Mouse (Mus musculus) gastrocnemius, postnatal 14 days (tissue): Measurements from ENCODE around the gene Mdm1. TPM values are rescaled to one million over a fixed set of nuclear protein-coding genes. Genes with fewer than 3 reads are reported as not detected.

Source experiments
- DNase-seq: peaks from one replicate; pipeline ENCODE4 v3.0.0; 2021; ENCODE audit warnings: mixed read lengths
- intact Hi-C: fragments of 180-260 bp; cut with DNase I; formaldehyde crosslinking; loops from one replicate; pipeline ENCODE4 v1.15.1; 2025; ENCODE audit warnings: low total_unique reads
- total RNA-seq, 2 experiments: library from RNA; stranded (reverse); gene quantifications; 2 replicates each; pipeline ENCODE4 v1.2.3; 2021

Gene Mdm1
- total RNA-seq, 2 experiments from 2014 or later = 1.9 to 2.8 TPM

DNA sequence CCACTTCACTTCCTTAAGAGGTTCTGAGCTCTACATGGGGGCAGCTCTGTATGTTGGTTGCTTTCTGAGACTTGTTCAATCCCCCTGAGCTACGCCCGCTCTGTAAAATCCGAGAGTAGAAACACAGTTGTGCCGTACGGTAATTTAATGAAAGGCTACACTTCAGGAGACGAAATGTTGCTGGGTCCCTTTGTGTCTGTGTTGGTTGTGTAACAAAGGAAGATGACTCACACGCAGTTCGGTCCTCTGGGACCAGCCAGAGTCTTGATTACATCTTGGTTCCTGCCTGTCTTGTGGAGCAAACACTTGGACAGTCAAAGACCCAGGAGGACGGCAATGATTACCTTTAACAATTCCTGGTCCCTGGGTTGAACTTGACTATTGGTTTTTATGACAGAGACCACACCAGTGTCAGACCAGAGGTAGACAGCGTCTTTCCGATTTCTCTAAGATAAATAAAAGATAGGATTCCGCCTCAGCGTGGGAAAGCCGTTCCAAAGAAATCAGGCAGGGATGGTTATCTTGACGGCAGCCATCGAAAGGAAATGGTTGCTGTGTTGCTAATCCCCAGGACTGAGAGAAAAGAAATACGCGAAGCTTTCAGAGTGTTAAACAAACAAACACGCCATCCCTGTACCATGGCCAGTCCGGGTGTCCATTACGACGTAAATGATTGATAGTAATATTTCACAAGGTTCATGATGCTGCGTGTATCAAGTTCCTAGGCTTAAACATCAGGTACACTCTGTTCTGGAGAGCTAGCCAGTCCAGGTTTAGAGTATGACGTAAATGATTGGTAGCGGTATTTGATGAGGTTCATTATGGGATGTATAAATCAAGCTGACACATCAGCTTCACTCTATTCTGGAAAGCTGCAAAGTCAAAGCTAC lies 20.3 kb upstream of the Mdm1 start:
- peak; percentile 36 for DNase-seq
- intact Hi-C loops = no loop called here

DNA sequence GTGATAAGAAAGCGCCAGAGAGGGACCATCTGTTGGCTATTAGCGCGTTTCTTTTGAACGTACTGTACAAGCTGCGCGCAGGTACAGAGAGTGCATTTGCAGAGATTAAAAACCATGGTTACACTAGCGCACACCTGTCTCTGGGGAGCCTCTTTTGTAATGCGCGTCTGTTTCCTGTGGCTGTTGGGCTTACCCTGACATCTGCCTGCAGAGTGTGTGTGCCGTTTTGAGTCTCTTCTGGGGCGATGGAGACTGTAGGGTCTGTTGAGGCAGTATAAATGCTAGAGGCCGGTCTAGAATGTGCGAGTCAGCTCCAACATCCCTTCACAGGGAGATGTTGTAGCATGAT lies 19.7 kb upstream of the Mdm1 start:
- intact Hi-C loops = no loop called here
- DNase-seq = no peak

DNA sequence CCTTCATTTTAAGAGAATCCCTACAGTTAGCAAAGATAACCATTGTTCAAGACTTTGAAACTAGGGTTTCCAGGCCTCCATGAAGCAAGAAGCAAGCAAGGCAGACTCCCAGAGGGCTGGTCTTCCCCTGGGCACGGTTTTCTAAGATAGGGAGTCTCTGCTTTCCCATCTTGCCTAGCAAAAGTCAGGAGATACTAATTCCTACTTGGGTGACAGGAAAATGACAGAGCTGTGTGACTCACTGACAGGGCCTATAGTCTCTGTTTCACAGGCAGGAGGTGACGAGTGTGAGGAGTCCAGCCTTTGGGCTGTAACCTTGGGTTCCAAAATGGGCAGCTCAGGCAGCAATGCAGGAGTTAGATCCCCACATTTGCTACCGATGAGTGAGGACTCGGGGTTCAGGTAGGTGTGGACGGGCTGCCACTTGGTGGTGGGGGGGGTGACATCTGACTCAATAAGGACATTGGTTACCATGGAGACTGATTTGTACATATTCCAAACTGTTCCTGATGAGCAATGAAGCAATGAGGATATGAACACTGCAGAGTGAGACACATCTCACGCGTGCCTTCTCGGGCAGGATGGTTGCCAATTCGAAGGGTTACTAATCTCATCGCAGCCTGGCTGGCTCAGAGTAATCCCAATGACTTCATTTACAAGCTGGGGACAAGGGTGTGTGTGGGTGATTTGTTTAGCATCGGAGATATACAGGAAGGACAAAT lies 19.0 kb upstream of the Mdm1 start:
- intact Hi-C loops = no loop called here
- DNase-seq = no peak

DNA sequence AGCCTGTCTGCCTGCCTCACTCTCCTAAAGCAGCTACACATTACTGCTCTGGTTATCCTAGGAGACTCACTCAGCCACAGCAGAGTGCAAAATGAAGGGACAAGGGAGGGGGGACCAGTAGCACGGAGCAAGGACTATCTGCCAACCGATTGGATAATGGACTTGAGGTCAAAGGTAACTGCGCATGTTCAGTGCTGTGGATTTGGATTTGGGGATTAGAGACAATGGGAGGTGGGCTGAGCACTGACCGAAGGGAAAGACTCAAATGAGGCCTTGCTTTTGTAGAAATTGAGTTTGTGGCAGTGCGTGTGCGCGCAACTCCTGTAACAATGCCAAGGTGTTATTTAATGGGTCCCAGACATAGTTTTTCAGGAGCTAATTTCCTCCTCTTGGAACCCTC lies 16.4 kb upstream of the Mdm1 start:
- no peak for DNase-seq
- intact Hi-C loops = no loop called here

DNA sequence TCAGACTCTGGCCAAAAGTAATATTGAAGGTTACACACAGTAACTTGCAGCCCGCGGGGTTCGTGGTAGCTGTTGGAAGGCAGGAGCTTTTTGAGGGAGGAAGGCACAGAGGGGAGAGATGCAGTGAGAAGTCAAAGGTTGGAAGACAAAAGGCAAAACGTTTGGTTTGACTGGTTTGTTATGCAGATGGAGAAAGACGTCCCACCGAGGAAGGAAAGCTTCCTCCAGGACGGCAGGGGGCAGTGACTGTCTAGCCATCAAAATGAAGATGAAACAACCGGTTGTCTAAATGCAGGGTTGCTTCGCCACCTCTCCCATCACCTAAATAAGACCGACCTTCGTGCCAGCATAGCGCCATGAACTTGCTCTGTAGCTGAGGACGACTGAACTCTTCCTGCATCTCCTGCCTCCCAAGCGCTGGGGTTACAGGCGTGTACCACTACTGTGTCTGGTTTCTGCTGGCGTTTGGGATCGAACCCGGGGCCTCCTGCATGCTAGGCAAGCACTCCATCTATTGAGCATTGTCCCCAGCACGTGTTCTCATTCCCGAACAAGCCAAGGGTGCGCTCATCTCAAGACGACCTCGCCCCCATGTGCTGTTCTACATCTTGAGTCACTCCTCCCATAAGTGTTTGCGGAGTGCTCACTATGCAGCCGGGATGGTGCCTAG lies 15.7 kb upstream of the Mdm1 start:
- no peak for DNase-seq
- intact Hi-C loops = no loop called here

DNA sequence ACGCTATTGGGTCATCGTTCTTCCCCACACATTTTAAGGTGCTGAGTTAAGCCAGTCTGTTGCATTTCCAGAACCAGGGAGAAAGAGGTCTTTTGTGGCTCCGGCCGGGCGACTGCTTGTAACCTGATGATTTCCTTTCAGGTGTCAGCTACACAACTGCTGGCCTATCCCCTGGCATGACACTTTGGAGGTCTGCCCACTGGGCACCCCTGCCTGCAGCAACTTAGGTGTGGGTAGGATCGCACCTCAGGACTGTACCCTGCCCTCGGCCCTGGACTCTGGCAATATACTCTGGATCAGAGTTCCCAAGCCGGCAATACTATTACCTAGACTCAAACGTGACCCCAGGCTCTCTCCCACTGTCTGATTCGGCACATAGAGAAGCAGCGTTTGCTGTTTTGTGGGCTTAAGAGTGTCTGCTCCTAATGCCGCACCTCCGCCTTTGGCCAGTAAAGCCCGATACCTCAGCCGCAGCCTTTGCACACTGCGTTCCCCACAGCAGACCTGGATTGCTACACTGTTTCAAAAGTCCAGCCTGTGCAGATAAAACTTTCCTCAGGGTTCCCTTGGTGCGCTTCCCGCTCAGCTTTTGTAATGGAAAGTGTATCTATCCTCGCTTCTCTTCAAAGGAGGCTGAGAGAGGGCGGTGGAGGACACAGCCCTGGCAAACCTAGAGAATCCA lies 12.5 kb upstream of the Mdm1 start:
- DNase-seq = no peak
- intact Hi-C loops = no loop called here

DNA sequence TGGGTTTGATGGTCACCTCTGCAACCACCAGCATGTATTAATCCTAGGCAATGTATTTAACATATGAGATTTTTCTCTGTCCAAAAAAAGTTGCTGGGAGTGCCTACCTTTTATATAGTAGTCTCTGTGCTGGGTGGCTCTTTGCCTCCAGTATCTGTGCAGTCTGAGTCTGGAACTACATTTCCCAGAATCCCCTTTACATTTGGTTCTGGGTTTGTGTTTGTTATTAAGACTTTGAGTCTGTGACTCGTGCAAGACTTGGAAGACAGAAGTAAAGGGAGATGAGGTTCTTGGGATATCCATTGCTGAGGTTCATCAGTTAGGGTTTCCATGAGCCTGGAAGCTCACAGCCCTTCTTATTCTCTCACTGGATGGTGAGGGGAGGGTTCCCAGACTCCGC lies 11.6 kb upstream of the Mdm1 start:
- DNase-seq = no peak
- intact Hi-C loops = no loop called here

DNA sequence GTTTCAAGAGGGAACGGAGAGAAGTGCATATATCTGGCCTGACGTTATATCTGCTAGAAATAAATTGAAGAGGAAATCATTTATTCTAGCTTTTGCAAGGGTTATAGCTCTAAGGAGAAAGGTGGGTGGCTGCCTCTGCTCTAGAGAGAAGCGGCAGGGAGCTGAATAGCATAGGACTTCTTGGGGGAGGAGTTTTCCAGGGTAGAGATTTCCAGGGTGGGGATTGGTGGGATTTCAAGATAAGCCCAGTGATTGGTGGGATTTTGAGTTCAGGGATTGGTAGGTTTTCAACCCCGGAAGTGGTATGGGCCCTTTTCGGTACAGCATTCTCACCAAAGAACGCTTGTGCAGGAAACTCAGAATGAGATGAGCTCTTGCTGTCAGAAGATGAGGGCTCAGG lies 8.6 kb upstream of the Mdm1 start:
- no peak for DNase-seq
- intact Hi-C loops = no loop called here

DNA sequence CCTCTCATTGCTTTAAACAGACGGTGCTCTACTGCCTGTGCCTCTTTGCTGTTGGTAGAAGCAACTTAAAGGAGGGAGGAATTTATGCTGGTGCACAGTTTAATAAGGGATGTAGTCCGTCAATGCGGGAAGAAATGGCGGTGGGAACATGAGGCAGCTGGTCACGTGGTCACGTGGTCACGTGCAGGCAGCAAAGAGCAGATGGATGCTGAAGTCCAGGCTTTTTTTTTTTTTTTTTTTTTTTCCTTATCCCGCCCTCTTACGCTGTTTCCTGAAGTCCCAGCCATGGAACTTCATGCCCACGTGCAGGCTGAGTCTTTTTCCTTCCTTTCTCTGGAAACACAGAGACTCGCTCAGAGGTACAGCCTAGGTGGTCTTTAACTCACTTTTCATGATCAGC lies 3.1 kb upstream of the Mdm1 start:
- intact Hi-C loops = no loop called here
- DNase-seq = no peak

DNA sequence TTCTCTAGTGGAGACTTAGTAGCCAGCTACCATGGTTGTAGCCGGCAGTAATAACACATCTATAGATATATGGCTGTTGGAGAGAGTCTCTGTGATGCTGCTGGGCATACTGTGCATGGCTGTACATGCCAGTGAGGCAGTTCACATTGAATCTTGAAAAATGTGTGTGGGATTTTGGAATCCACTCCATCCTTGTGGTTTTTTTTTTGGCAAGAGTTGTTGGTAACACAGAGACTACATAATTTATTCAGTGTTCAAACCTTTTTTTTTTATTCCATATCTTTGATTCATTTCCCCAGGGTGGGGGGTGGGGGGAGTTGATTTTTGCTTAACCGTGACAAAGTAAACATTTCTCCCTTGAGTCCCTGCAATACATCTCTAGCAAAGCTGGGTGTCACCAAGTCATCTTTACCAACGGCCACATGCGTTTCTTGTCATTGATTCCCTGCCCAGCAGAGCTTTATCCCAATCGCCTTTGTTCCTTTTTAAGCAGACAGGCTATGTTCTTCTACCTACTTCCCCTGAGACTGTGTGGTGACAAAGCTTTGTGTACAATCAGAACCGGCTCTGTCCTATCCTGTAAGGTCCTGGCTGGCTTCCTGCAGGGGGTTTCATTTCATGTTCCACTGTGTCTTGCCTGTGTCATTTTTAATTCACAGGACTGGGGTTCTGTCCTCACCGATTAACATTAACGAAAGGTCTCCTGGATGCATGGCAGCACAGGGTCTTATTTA lies 1.6 kb upstream of the Mdm1 start:
- intact Hi-C loops = no loop called here
- no peak for DNase-seq

DNA sequence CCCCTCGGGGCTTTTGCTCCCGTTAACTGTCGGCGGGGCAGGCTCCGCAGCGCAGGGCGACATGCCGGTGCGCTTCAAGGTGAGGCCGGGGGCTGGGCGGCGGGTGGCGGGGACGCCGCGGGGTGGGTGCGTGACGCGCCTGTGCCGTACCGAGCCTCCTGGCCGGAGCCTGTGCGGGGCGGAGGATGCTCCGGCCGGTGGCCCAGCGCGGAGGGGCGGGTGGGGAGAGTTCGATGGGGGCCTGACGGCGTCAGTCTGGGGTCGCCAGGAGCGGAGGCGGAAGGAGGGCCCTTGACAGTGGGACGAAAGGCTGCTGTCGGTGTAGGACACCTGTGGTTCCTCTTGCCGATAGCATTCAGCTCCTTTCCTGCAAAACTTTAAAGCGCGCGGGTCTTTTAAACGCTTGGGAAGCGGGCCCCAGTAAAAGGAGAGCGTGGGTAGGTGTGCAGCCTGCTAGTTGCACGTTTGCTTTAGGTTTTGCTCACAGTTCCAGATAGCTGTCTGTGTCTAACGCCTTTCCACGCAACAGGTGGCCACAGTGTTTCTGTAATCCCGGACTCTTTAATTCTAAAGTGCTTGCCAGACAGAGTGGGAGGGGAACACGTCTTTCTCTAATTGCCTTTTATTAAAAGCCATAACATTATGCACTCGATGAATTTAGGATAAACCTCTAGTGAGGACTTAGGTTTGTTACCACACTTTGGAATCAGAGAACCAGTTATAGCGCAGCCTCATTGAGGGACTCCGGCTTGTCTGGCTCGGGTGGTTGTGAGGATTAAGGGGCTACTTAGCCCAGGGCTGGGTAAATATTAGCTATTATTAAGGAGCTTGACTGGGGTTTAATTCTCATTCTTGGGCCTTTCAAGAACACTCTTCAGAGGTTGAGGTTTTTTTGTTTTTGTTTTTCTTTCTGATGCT lies 532 bp downstream of the Mdm1 start:
- DNase-seq = no peak
- intact Hi-C loops = no loop called here

DNA sequence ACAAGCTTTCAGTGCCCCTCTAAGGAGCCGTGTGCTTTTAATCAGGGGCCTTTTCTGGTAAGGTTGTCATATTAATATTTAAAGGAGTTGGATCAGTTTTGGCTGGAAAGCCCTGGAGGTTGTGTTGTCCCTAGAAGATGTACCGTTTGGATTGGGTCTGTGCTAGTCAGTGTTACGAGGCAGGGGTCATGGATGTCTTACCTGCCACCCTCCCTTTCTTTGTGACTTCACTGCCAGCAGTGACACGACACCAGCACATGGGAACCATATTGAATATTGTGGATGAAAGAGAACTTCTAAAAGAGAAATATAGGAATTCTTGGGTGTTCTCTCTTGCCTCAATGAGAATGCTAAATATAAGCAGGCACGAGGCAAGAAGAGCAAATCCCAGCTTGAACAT lies 7.8 kb downstream of the Mdm1 start:
- intact Hi-C loops = no loop called here
- no peak for DNase-seq

DNA sequence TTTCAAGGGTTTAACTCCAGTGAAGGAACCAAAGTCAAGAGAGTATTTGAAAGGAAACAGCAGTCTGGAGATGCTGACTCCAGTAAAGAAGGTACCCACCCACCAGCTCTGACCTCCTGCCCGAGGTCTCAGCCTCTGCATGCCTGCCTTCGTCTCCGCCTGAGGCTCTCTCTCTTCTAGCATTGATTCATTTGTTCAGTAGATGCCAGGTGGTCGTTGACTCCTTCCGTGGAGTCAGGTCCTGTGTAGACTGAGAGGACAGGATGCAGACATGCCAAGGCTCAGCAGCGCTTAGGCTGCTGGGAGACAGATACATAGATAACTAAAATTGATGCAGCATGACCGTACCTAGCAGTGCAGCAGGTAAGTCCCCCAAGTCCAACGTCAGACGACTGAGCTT lies 9.3 kb downstream of the Mdm1 start:
- DNase-seq = no peak
- intact Hi-C loops = loop anchor here (5.0 kb wide), 1 partner anchor 926 kb away; no protein-coding TSS in a partner anchor

DNA sequence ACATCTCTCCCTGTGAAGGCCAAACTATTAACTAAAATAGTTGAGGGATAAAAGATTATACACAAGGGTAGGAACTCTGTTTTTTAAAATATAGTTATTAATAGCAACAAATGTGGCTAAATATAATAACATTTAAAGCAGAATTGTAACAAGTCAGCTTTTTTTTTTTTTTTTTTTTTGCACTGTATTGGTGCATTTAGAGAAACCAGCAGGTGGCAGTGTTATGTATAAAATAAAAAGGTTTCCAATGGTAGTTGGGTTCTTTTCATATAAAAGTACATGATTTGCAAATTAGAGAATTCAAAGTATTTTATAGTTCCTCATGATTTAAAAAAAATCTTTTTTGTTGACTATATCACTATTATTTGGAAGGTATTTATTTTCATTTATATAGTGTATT lies 14.3 kb downstream of the Mdm1 start:
- no peak for DNase-seq
- intact Hi-C loops = no loop called here

DNA sequence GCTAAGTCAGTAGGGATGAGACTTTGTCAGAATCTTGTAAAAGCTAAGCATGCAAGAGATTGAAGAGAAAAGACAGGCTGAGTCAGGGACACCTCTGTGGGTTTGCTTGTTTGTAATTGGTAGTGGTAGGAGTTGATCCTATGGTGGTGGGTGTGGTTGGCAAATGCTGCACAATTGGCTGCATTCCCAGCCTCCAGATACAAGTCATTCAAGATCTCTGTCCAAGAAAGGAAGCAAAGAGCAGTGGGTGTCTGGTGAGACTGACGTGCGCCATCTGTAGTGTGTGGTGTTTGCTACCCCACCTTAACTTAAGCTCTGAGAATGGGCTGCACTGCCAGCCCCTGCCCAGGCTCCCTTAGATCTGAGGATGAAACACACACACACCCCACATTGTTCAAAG lies 19.5 kb downstream of the Mdm1 start:
- intact Hi-C loops = no loop called here
- no peak for DNase-seq

DNA sequence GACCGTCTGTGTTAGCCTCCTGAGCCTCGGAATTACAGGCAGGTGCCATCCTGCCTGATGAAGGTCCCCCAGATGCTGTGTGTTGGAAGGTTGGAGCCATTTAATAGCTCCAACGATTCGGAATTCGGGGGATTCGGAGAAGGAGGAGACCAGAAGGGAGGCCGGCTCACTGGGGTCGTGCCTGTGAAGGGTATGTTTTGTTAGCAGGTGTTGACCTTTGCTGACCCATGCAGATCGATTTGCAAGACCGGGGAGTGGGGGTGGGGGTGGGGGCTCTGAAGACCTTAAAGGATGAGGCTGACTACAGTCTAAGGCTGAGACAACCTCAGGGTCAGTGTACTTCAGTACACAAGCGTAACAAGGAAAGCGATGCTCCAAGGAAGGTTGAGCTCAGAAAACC lies 27.6 kb downstream of the Mdm1 start:
- intact Hi-C loops = no loop called here
- DNase-seq = no peak

DNA sequence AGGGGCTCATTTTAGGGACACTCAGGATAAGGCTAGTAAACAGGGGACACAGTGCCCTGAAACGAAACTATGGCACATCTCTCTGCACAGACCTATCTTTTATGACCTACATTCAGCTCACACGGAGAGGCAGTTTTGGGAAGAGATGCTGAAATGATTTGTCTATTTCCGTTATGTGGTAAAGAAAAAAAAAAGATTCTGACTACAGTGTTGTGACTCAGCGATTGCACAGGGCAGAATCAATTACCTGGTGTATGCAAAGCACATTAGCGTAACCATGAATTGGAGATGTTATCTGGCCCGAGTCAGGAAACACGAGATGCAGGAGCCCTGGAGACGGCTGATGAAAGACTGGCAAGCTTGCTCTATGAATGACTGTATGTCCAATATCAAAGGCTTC lies 30.8 kb downstream of the Mdm1 start:
- intact Hi-C loops = no loop called here
- DNase-seq = no peak

DNA sequence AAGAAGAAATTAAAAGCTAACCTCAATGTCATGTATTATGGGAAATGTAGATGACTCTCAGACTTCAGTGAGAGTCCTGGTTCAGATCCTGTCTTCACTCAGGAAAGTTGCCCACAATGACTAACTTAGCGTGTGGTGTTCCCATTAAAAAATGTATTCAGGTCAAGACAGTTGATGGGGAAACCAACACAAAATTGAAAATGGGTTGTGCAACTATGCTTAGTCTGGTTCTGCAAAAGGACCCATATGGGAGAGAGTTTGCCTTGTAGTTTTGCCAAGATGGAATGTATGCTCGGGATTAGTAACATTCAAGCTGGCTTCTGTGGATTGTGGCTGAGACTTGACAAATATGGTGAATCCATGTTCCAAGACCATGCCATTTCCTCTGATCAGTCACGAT lies 31.3 kb downstream of the Mdm1 start:
- intact Hi-C loops = no loop called here

More for the DNA sequence above, 31.3 kb downstream of the Mdm1 start:
- DNase-seq = no peak
